Mouse (Mus musculus): ENCODE results near the gene Prdm12. TPM values are rescaled to one million over a fixed set of nuclear protein-coding genes. Genes with fewer than 3 reads are reported as not detected.

Prdm12 gene
- polyA plus RNA-seq, 1 experiment from 2014 or later: 0.05 TPM

- Histone ChIP-seq H3K27ac (no peak overlapping the region), H3K36me3 (no peaks in the 10 kb centered on the region), H3K4me1 (replicated peaks) (peaks cover 5% of the 10 kb centered on the region), H3K4me3 (replicated peaks) (peak overlapping the region; percentile 99), H3K4me2 (replicated peaks) (peak overlapping the region; percentile 76), H3K9ac (0 out of 2 replicates have a peak overlapping the region, but pooled peaks have one; percentile 96), H3K27me3 (replicated peaks) (no peaks in the 10 kb centered on the region), H3K9me3 (no peaks in the 10 kb centered on the region)
- no peak for ATAC-seq
- 25% methylated on average over 3 of the region's 3 CpGs for WGBS
Observed at GRCm38 (mm10) chr2:31690063-31690462, 50.2 kb downstream of the Prdm12 start.

- Histone ChIP-seq H3K9me3 (no peaks in the 10 kb centered on the region), H3K27me3 (replicated peaks) (no peaks in the 10 kb centered on the region), H3K27ac (no peak overlapping the region), H3K4me2 (replicated peaks) (no peak overlapping the region), H3K9ac (no peak overlapping the region), H3K36me3 (peaks cover 14% of the 10 kb centered on the region), H3K4me3 (replicated peaks) (no peak overlapping the region), H3K4me1 (replicated peaks) (peaks cover 8% of the 10 kb centered on the region; the same call in 1 of the 2 replicates)
- no peak for ATAC-seq
Observed at GRCm38 (mm10) chr2:31698209-31698608, 58.4 kb downstream of the Prdm12 start.

GRCm38 (mm10) chr2:31700545-31701446, 61.0 kb downstream of the Prdm12 start:
- 43% methylated on average over 7 of the region's 7 CpGs for WGBS
- peaks cover 8% of the 10 kb centered on the region; the same call in 1 of the 2 replicates for H3K4me1 ChIP-seq (replicated peaks)
- H3K4me3 ChIP-seq (replicated peaks): no peak overlapping the region
- peak overlapping the region; percentile 70 for H3K27ac ChIP-seq
- peak; percentile 91 for ATAC-seq
- H3K9me3 ChIP-seq: no peaks in the 10 kb centered on the region
- H3K27me3 ChIP-seq (replicated peaks): no peaks in the 10 kb centered on the region
- no peak overlapping the region for H3K9ac ChIP-seq
- peak overlapping the region; percentile 37 for H3K4me2 ChIP-seq (replicated peaks)
- H3K36me3 ChIP-seq: peaks cover 9% of the 10 kb centered on the region

GRCm38 (mm10) chr2:31703226-31703625, 63.4 kb downstream of the Prdm12 start:
- Histone ChIP-seq H3K4me1 (replicated peaks) (peaks cover 8% of the 10 kb centered on the region; the same call in 1 of the 2 replicates), H3K4me2 (replicated peaks) (no peak overlapping the region), H3K9me3 (no peaks in the 10 kb centered on the region), H3K27ac (no peak overlapping the region), H3K9ac (no peak overlapping the region), H3K36me3 (peaks cover 4% of the 10 kb centered on the region; the same call in 1 of the 2 replicates), H3K4me3 (replicated peaks) (no peak overlapping the region), H3K27me3 (replicated peaks) (no peaks in the 10 kb centered on the region)
- no peak for ATAC-seq

Other genes with a start within 250 kb of the Prdm12 start
- 176 and 244 TPM in 2 replicates for gene Ass1, start 169.8 kb upstream of the Prdm12 start, polyA plus RNA-seq (2015; fragmentation: Nextera tagmentation; extraction: Ambion mirVana)
- 66.0 and 81.8 TPM in 2 replicates for gene Fubp3, start 67.4 kb upstream of the Prdm12 start, polyA plus RNA-seq (2015; fragmentation: Nextera tagmentation; extraction: Ambion mirVana)
- 63.1 and 69.3 TPM in 2 replicates for gene Exosc2, start 30.7 kb downstream of the Prdm12 start, polyA plus RNA-seq (2015; fragmentation: Nextera tagmentation; extraction: Ambion mirVana)
- 31.2 and 31.3 TPM in 2 replicates for gene Abl1, start 48.3 kb downstream of the Prdm12 start, polyA plus RNA-seq (2015; fragmentation: Nextera tagmentation; extraction: Ambion mirVana)
- 0.05 TPM in 2 replicates for gene Qrfp, start 170.5 kb downstream of the Prdm12 start, polyA plus RNA-seq (2015; fragmentation: Nextera tagmentation; extraction: Ambion mirVana)
- 0.46 and 0.67 TPM in 2 replicates for gene Fibcd1, start 206.0 kb downstream of the Prdm12 start, polyA plus RNA-seq (2015; fragmentation: Nextera tagmentation; extraction: Ambion mirVana)
- 0.30 and 0.60 TPM in 2 replicates for gene Lamc3, start 247.3 kb downstream of the Prdm12 start, polyA plus RNA-seq (2015; fragmentation: Nextera tagmentation; extraction: Ambion mirVana)